Mouse (Mus musculus) liver, embryonic 14.5 days (tissue): ENCODE results near the gene Synpr. TPM values are rescaled to one million over a fixed set of nuclear protein-coding genes. Genes with fewer than 3 reads are reported as not detected.

Experiments used
- ATAC-seq: fragments of 200-750 bp; cut with Nextera tagmentation; 2 replicates; pipeline ENCODE4 v1.8.0; 2017; ENCODE audit warnings: moderate number of reproducible peaks, mild to moderate bottlenecking, moderate library complexity; ENCODE audit not compliant: insufficient read depth
- DNase-seq, 3 experiments: peaks; one replicate each; pipeline ENCODE4 v3.0.0-alpha.2; 2012 to 2013; ENCODE audit warnings: low read depth in 3 of 3, low spot score in 3 of 3
- H3K27ac ChIP-seq: fragments of 300-500 bp; sonication (generic); 2 replicates; pipeline ENCODE4 v1.5.1; 2014; ENCODE audit warnings: moderate library complexity, mild to moderate bottlenecking, control low read depth, inconsistent platforms
- H3K27me3 ChIP-seq: fragments of 300-500 bp; sonication (generic); 2 replicates; pipeline ENCODE4 v1.6.1; 2014; ENCODE audit warnings: mild to moderate bottlenecking, low read length, moderate library complexity; ENCODE audit not compliant: control insufficient read depth, insufficient read depth
- H3K36me3 ChIP-seq: fragments of 300-500 bp; sonication (generic); replicated peaks from 2 replicates; pipeline ENCODE4 v1.6.1; 2014; ENCODE audit warnings: low read depth; ENCODE audit not compliant: control insufficient read depth, insufficient read depth
- H3K4me1 ChIP-seq, 2 experiments: fragments of 200-500 bp in 1 of 2; fragments of 300-500 bp in 1 of 2; sonication (generic) in 1 of 2; replicated peaks; 2 replicates each; pipeline ENCODE4 v1.6.1; 2012 to 2014; ENCODE audit warnings: antibody characterized with exemption in 1 of 2, inconsistent platforms in 1 of 2, low read length in 1 of 2; ENCODE audit not compliant: control insufficient read depth in 2 of 2, insufficient read depth in 2 of 2
- H3K4me2 ChIP-seq: fragments of 300-500 bp; sonication (generic); 2 replicates; pipeline ENCODE4 v1.6.1; 2014; ENCODE audit warnings: low read depth, mild to moderate bottlenecking, control low read depth, moderate library complexity
- H3K4me3 ChIP-seq, 2 experiments: fragments of 200-500 bp in 1 of 2; fragments of 300-500 bp in 1 of 2; sonication (generic) in 1 of 2; 2 replicates each; pipeline ENCODE4 v1.5.1; 2012 to 2014; ENCODE audit warnings: low read depth in 2 of 2, low read length in 2 of 2, mild to moderate bottlenecking in 2 of 2, control low read depth in 1 of 2, inconsistent platforms in 1 of 2, moderate library complexity in 1 of 2; ENCODE audit not compliant: insufficient read depth in 1 of 2
- H3K9ac ChIP-seq: fragments of 300-500 bp; sonication (generic); replicated peaks from 2 replicates; pipeline ENCODE4 v1.6.1; 2014; ENCODE audit warnings: mild to moderate bottlenecking, control low read depth, moderate library complexity
- H3K9me3 ChIP-seq: fragments of 300-500 bp; sonication (generic); 2 replicates; pipeline ENCODE4 v1.6.1; 2016; ENCODE audit warnings: low read length, mixed read lengths; ENCODE audit not compliant: control insufficient read depth
- CTCF ChIP-seq: IDR thresholded peaks from 2 replicates; pipeline ENCODE4 v1.5.1; 2016; ENCODE audit warnings: antibody characterized with exemption, low read depth, control low read depth
- EP300 ChIP-seq: IDR thresholded peaks from 2 replicates; pipeline ENCODE4 v1.6.1; 2016; ENCODE audit warnings: antibody characterized with exemption, low read depth
- WGBS: fragments of 180-500 bp; shearing (Covaris S2); extraction: QIAGEN DNeasy Blood & Tissue Kit; methylation state at CpG from one replicate; pipeline ENCODE4 v1.1.7; 2014; ENCODE audit not compliant: insufficient replicate concordance; 5-methylcytosine and 5-hydroxymethylcytosine counted together
- polyA plus RNA-seq, 2 experiments: library from polyadenylated mRNA; depleted of rRNA in 1 of 2; stranded (reverse) in 1 of 2; unstranded in 1 of 2; fragments of >200 nt; fragmentation: Nextera tagmentation in 1 of 2; extraction: Ambion mirVana in 1 of 2; gene quantifications; 2 replicates each; pipeline versions ENCODE4 v1.2.1 to v1.2.3; 2012 to 2014

Synpr gene
- polyA plus RNA-seq, 2 experiments, result 0.01 TPM; not detected in 1

DNA sequence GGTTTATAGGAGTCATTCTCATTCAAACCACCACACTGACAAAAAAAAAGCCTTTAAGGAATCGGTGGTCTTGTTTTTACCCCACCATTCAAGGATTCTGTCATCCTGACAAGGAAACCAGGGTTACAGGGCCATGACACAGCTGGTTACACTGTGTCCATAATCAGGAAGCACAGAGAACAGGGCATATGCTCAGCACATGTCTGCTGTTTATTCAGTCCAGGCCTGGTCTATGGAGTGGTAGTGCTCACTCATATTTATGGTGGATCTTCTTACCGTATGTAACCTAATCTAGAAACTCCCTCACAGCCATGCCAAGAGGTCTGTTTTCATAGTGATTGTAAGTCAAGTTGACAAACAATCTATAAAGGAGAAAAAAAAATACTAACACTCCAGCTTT lies 293.5 kb downstream of the Synpr start:
- Histone ChIP-seq H3K9me3 (no peaks in the 10 kb centered on the region), H3K4me2 (no peak overlapping the region), H3K36me3 (no peaks in the 10 kb centered on the region), H3K9ac (no peak overlapping the region), H3K4me3 (no peak overlapping the region), H3K27me3 (no peaks in the 10 kb centered on the region), H3K27ac (no peak overlapping the region), H3K4me1 (no peaks in the 10 kb centered on the region)
- DNase-seq (no peak), ATAC-seq (no peak)
- WGBS, result 67% methylated on average over 2 of the region's 2 CpGs
- no peak for TF ChIP-seq CTCF
- no peak for TF ChIP-seq EP300

DNA sequence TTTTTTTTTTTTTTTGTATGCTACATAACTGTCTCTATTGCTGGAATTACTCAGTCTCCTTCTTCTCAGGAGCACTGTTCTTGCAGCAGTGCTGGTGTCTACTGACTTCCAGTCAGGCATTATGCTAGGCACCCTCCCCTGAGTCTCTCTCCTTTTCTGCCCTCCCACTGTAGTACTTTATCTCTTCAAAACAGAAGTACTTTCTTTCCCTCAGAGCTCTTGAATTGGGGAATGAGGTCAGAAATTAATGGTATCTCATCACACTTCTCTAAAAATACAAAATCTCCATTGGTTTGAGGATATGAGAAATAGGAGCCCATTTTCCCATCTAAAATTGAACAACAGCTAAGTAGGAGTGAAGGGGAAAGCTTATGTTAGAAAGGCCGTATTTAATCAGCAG lies 294.2 kb downstream of the Synpr start:
- whole genome bisulfite sequencing, result 43% methylated on average over 1 of the region's 1 CpGs
- Histone ChIP-seq H3K4me2 (no peak overlapping the region), H3K4me1 (no peaks in the 10 kb centered on the region), H3K9ac (no peak overlapping the region), H3K27me3 (no peaks in the 10 kb centered on the region), H3K36me3 (no peaks in the 10 kb centered on the region), H3K9me3 (no peaks in the 10 kb centered on the region), H3K4me3 (no peak overlapping the region), H3K27ac (no peak overlapping the region)
- DNase-seq (no peak), ATAC-seq (no peak)
- TF ChIP-seq EP300 (no peak), CTCF (no peak)

DNA sequence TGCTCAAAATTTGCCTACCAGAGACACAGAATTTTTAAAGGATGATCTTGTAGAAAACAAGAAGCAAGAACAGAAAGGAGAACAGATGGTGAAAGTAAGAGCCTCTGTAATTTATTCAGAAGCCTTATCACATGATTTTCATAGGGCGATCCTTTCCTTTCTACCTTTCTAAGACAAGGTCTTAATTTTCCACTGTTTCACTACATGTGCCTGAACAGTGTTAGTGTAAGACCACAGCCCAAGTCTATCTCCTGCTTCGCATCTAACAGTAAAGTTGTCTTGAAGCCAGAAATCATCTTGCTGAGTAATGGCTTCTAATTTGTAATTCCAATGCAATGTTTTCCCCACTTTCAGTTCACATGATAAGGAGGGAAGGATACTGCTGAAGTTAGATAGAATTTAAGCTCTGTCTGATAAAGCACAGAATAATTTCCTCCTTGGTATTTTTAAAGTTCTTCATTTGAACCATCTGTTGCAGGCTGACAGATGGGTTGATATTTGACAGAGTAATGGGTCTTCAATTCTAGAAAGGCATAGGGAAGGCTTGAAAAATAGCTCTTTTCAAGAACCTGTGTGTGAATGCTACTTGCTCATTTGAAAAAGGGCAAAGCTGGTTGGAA lies 308.9 kb downstream of the Synpr start:
- no peak for ATAC-seq
- Histone ChIP-seq H3K4me2 (no peak overlapping the region), H3K27ac (no peak overlapping the region), H3K4me1 (no peaks in the 10 kb centered on the region), H3K9ac (no peak overlapping the region), H3K27me3 (no peaks in the 10 kb centered on the region), H3K4me3 (no peak overlapping the region), H3K36me3 (no peaks in the 10 kb centered on the region), H3K9me3 (no peaks in the 10 kb centered on the region)
- no peak for DNase-seq
- no peak for TF ChIP-seq CTCF
- no peak for TF ChIP-seq EP300
- 67% methylated on average over 2 of the region's 2 CpGs for WGBS

DNA sequence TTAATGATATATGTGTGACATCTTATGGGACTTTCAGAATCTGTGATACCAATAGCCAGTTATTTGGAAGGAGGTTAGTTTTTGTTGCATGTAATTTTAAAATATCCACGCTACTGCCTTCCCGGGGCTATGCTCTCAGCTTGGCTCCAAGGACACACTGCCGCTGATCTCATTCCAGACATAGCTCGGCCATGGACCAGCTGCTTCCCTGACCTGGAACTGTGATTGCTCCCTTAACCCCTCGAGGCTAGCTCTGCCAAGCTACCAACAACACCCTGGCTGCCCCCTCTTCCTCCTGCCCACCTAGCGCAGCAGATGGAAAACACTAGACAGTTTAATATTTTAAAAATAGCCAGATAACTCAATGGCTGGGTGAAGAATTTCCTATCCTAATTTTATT lies 311.7 kb downstream of the Synpr start:
- DNase-seq, result no peak
- no peak for ATAC-seq
- TF ChIP-seq CTCF, result no peak
- TF ChIP-seq EP300, result no peak
- WGBS, result 54% methylated on average over 6 of the region's 6 CpGs
- Histone ChIP-seq H3K9ac (no peak overlapping the region), H3K9me3 (no peaks in the 10 kb centered on the region), H3K4me3 (no peak overlapping the region), H3K27me3 (no peaks in the 10 kb centered on the region), H3K36me3 (no peaks in the 10 kb centered on the region), H3K4me1 (no peaks in the 10 kb centered on the region), H3K27ac (no peak overlapping the region), H3K4me2 (no peak overlapping the region)

DNA sequence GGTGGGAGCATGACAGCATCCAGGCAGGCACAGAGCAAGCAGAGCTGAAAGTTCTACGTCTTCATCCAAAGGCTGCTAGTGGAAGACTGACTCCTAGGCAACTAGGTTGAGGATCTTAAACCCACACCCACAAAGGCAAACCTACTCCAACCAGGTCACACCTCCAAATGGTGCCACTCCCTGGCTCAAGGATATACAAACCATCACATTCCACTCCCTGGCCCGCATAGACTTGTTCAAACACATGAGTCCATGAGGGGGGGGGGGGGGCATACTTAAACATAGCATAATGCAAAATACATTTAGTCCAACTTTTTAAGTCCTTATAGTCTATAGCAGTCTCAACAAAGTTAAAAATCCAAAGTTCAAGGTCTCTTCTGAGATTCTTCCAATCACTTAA lies 312.6 kb downstream of the Synpr start:
- WGBS, result 62% methylated on average over 2 of the region's 2 CpGs
- no peak overlapping the region for H3K27ac ChIP-seq
- no peak for ATAC-seq
- H3K27me3 ChIP-seq, result no peaks in the 10 kb centered on the region
- TF ChIP-seq EP300 (no peak), CTCF (no peak)
- DNase-seq, result no peak
- H3K4me1 ChIP-seq, result no peaks in the 10 kb centered on the region
- no peak overlapping the region for H3K4me2 ChIP-seq
- H3K36me3 ChIP-seq, result no peaks in the 10 kb centered on the region
- no peak overlapping the region for H3K9ac ChIP-seq
- H3K9me3 ChIP-seq, result no peaks in the 10 kb centered on the region
- H3K4me3 ChIP-seq, result no peak overlapping the region
